Mouse (Mus musculus) B cell, adult 2 months (primary cell): ENCODE measurements around the gene Mok.

ENCODE experiments used
- DNase-seq, 2 experiments: peaks; one replicate each; pipeline ENCODE4 v3.0.0; 2022

Mok gene

DNA sequence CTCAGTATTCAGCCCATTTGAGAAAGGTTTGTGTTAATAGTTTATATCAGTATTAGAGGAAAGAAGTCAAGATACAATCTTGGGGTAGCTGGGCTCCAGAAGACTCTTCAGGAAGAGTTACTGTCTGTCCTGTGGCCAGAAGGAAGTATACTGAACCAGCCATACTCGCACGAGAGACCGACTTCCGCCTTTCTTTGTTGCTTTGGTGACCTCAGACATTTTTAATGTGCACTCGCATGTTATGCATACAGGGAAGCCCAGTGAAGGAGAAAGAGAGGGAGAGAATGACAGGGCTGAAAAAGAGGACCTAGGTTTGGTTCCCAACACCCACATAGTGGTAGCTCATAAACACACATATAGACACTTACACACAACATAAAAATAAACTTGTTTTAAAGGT is 76.2 kb downstream of the Mok start:
- peak; percentile 41 to 46 for DNase-seq

GRCm38 (mm10) chr12:110762321-110762720 is 78.4 kb downstream of the Mok start:
- no peak for DNase-seq

DNA sequence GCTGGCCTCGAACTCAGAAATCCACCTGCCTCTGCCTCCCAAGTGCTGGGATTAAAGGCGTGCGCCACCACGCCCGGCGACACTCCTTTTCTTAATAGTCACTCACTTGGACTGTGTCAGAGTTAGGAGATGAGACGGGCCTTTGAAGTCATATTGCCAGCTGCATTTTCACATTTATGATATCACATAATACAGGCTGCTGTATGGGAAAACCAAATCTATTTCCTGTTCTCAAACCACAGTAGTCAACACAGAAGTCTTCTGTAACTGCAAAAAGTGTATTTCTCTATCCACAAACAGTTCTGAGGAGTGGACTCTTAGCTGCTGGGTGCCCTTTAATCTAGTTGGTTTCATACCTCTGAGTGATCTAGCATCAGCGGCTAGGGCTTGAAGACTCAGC is 81.8 kb downstream of the Mok start:
- no peak for DNase-seq
